In the genomic region with DNA sequence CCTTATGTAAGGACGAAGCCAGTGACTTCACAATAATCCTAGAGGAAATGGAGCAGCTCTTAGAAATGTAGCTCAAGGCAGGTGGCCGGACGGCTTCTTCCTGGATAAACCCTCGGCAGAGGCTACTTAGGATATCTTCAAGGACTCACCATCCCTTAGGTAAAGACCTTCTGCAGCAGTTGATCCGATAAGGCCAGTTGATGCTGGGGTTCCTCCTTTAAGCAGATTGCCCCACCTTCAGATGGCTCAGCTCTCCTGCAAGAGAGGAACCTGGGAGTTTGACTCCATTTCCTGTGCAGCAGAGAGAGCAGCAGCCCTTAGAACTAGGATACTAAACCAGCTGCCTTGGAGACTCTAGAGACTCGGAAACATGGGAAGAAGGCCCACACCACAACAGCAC, we compare ENCODE assay signal across 20 mouse cellular contexts. TPM values are rescaled to one million over a fixed set of nuclear protein-coding genes. Genes with fewer than 3 reads are reported as not detected.
"Had no signal": no experiment of that assay in that cellular context is flagged by ENCODE, and none has a peak within 500 bp of the region (broad histone marks: within the 10 kb centered on the region; RNA-seq: fewer than 3 reads in every experiment).

No protein-coding gene starts in this region.

- H3K36me3 ChIP-seq: midbrain, embryonic 15.5 days had no signal

- H3K27me3 ChIP-seq: lung, embryonic 15.5 days; midbrain, embryonic 13.5 days; midbrain, embryonic 15.5 days; neural tube, embryonic 12.5 days; stomach, embryonic 15.5 days had no signal

- H3K27ac ChIP-seq: liver, embryonic 15.5 days; lung, embryonic 15.5 days; macrophage; midbrain, embryonic 13.5 days; midbrain, embryonic 15.5 days; neural tube, embryonic 12.5 days; stomach, embryonic 15.5 days; stomach, postnatal 0 days had no signal

- H3K4me3 ChIP-seq: liver, embryonic 15.5 days; lung, embryonic 15.5 days; megakaryocyte, embryonic 14.5 days; midbrain, embryonic 13.5 days; midbrain, embryonic 15.5 days; neural tube, embryonic 12.5 days; stomach, embryonic 15.5 days had no signal

- H3K4me1 ChIP-seq: lung, embryonic 15.5 days; midbrain, embryonic 13.5 days; midbrain, embryonic 15.5 days; neural tube, embryonic 12.5 days; stomach, embryonic 15.5 days had no signal

- H3K9ac ChIP-seq: liver, embryonic 15.5 days; liver, postnatal 0 days; lung, embryonic 15.5 days; midbrain, embryonic 13.5 days; midbrain, embryonic 15.5 days; neural tube, embryonic 12.5 days; stomach, embryonic 15.5 days had no signal

- DNase-seq: liver, postnatal 0 days; lung, adult 2 months; lung, postnatal 14 days; lung, postnatal 36 days; right cerebral cortex, postnatal 14 days; thymus, adult 2 months; thymus, postnatal 25 days; thymus, postnatal 4 days had no signal

- ATAC-seq: liver, postnatal 0 days; lung, postnatal 0 days; midbrain, embryonic 13.5 days; midbrain, embryonic 15.5 days had no signal

- H3K9me3 ChIP-seq: liver, embryonic 15.5 days; lung, embryonic 15.5 days; megakaryocyte, embryonic 14.5 days; midbrain, embryonic 13.5 days; midbrain, embryonic 15.5 days; neural tube, embryonic 12.5 days; stomach, embryonic 15.5 days had no signal

RNA-seq across cellular contexts. Expression of gene Disp2, which starts 54.5 kb away (rescaled TPM):
- total RNA-seq: monocyte, adult 5-6 weeks; neutrophil, adult 5-6 weeks had no signal
- polyA plus RNA-seq: macrophage had no signal
